Mouse (Mus musculus) brain, embryonic 18.5 days (tissue): ENCODE measurements around the gene Xlr3c.
"Not testable (repeated sequence)": the region's sequence is repeated elsewhere in the genome, so short reads cannot be mapped to it uniquely, and the experiment has no call there.

ENCODE experiments used
- DNase-seq: peaks from one replicate; pipeline ENCODE4 v3.0.0-alpha.2; 2012; ENCODE audit warnings: low read depth, low spot score

The Xlr3c gene

GRCm38 (mm10) chrX:73265270-73265669, at the start of gene Xlr3c:
Xlr3c (minus strand) TSS chrX:73265390.
- DNase-seq, result not testable (repeated sequence)

- no peak for DNase-seq
These were observed 47.3 kb upstream of the Xlr3c start for GRCm38 (mm10) chrX:73312522-73312921.

GRCm38 (mm10) chrX:73295745-73296144, 30.6 kb upstream of the Xlr3c start:
- DNase-seq, result not testable (repeated sequence)

- not testable (repeated sequence) for DNase-seq
These were observed 27.7 kb upstream of the Xlr3c start, which contains the start of the genes Xlr5a and Xlr5c for GRCm38 (mm10) chrX:73292876-73293275. Xlr5a (minus strand) TSS chrX:73292976. Xlr5c (minus strand) TSS chrX:73292976.

- DNase-seq, result not testable (repeated sequence)
These were observed 2.8 kb downstream of the Xlr3c start for GRCm38 (mm10) chrX:73262428-73262827.

- DNase-seq, result not testable (repeated sequence)
These were observed 22.3 kb downstream of the Xlr3c start, which contains the start of gene Xlr4c for GRCm38 (mm10) chrX:73242821-73243325. Xlr4c (minus strand) TSS chrX:73243130.

GRCm38 (mm10) chrX:73229288-73229687, 35.9 kb downstream of the Xlr3c start:
- DNase-seq, result no peak

- no peak for DNase-seq
These were observed 36.5 kb downstream of the Xlr3c start for GRCm38 (mm10) chrX:73228606-73229214.

- peak; percentile 77 for DNase-seq
These were observed 37.1 kb downstream of the Xlr3c start, which contains the start of gene F8a for GRCm38 (mm10) chrX:73227914-73228605. F8a (plus strand) TSS chrX:73228291.

GRCm38 (mm10) chrX:73225365-73225764, 39.8 kb downstream of the Xlr3c start:
- DNase-seq, result no peak

- DNase-seq, result not testable (repeated sequence)
These were observed 51.2 kb downstream of the Xlr3c start, which contains the start of gene Xlr4b for GRCm38 (mm10) chrX:73213819-73214564. Xlr4b (plus strand) TSS chrX:73214333.
